Mouse (Mus musculus): ENCODE results near the gene Tcap. TPM values are rescaled to one million over a fixed set of nuclear protein-coding genes. Genes with fewer than 3 reads are reported as not detected.

Gene Tcap
- polyA plus RNA-seq, 1 experiment, result 6.5 TPM

DNA sequence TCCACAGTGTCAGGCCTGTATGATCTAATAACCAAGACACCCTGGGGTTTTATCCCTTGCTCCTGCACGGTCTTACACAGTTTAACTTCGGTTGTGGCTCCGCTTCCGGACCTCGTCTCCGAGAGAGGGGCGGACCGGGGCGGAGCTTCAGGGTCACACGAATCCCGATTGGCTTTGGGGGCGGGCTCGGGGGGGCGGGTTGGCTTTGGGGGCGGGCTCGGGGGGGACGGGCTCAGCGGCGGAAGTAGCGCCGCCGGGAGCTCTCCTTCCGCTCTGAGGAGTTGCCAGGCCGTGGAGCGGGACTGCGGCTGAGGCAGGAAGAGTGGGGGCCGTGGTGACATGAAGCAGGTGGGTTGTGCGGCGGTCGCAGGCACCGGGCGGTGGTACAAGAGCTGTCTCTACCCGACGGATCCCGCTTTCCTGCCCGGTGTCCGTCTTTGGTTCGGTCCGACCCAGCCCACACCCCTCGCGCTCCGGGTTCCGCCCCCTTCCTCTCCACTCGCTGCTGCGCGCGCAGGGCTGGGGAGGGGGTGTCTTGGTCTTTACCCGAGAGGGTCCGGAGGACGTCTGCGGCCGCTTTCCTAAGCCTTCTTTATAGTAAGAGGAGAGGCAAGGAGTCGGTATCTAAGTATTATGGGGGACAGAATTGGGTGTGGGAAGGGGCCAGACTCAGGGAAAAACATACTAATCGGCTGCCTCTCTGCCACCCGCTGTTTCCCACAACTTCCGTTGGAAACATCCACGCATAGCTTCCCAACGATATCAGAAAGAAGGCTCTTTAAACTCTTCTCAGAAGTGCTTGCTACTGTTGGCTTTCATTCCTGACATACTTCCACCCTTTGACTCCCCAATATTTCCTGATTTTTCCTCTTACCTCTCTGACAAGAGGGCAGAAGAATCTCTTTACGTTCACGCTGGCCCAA, 25.2 kb upstream of the Tcap start, which contains the start of gene Stard3:
Stard3 (plus strand) TSS at position 208 of the 923 bp plus-strand sequence.
- H3K4me3 ChIP-seq (replicated peaks; ENCODE audit: control insufficient read depth, low read depth, low read length), result peak within 1 kb of the TSS; percentile 92
- peak within 1 kb of the TSS; percentile 93 for H3K27ac ChIP-seq (ENCODE audit: control insufficient read depth, insufficient read depth, low read depth, low read length, poor library complexity)
- peaks cover 12% of the 10 kb centered on the region for H3K4me1 ChIP-seq (ENCODE audit: control insufficient read depth, insufficient read depth, low read length)
- WGBS, result under 1% methylated on average over 59 of the region's 60 CpGs
- peak; percentile 69; the same call in 1 of the 2 replicates for TF ChIP-seq POLR2A (IDR thresholded peaks at IDR 0.05; ENCODE audit: borderline replicate concordance, control insufficient read depth, low read depth, low read length)
- TF ChIP-seq CTCF (IDR thresholded peaks at IDR 0.05; ENCODE audit: control insufficient read depth, insufficient read depth, low read length), result no peak

DNA sequence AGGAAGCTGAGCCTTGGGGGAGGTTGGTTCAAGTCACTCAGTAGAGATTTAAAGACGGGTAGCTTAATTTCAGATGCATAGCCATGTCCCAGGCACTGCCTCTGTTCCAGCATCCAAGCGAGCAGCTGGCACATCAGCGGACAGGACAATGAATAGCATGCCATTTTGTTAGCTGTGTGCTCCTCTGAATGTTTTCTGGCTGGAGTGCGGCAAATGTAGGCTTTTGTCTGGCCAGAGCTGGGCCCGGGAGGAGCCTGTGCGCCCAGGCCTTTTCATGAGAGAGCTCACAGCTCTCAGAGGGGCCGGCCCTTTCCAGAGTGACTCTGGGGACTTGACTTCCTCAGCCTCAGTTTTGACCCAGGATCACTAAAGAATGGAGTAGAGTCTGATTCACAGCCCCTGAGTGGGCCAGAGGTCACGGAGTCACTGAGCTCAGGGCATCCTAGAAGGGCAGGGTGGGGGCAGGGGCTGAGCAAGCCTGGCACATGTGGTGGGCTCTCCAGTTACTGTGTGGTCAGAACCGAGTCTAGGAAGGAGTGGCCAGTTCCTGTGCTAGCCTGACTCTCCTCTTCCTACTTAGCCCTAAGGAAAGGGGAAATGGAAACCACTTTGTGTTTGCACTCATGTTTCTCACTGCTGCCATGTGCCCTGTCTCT, 22.6 kb upstream of the Tcap start:
- Histone ChIP-seq H3K27ac (ENCODE audit: control insufficient read depth, insufficient read depth, low read depth, low read length, poor library complexity) (peak overlapping the region; percentile 80), H3K4me1 (ENCODE audit: control insufficient read depth, insufficient read depth, low read length) (peaks cover 11% of the 10 kb centered on the region), H3K4me3 (replicated peaks; ENCODE audit: control insufficient read depth, low read depth, low read length) (no peak overlapping the region)
- TF ChIP-seq CTCF (IDR thresholded peaks at IDR 0.05; ENCODE audit: control insufficient read depth, insufficient read depth, low read length) (no peak), POLR2A (IDR thresholded peaks at IDR 0.05; ENCODE audit: borderline replicate concordance, control insufficient read depth, low read depth, low read length) (no peak)
- 48% methylated on average over 9 of the region's 9 CpGs for WGBS

DNA sequence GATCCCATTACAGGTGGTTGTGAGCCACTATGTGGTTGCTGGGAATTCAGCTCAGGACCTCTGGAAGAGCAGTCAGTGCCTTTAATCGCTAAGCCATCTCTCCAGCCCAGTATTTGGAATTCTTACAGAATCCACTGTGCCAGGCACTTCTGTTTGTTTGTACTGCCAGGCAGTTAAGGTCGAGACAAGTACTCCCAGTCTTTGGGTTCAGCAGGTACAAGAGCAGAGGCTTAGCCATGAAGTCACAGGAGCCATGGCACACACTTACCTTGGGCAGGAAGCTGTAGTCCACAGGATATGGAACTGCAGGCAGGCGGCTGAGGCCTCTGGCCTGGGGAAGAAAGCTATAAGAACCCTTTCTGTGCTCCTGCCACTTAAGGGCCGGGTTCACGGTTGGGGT, 19.8 kb upstream of the Tcap start:
- H3K4me3 ChIP-seq (replicated peaks; ENCODE audit: control insufficient read depth, low read depth, low read length), result no peak overlapping the region
- no peak overlapping the region for H3K27ac ChIP-seq (ENCODE audit: control insufficient read depth, insufficient read depth, low read depth, low read length, poor library complexity)
- TF ChIP-seq POLR2A (IDR thresholded peaks at IDR 0.05; ENCODE audit: borderline replicate concordance, control insufficient read depth, low read depth, low read length) (no peak), CTCF (IDR thresholded peaks at IDR 0.05; ENCODE audit: control insufficient read depth, insufficient read depth, low read length) (no peak)
- H3K4me1 ChIP-seq (ENCODE audit: control insufficient read depth, insufficient read depth, low read length), result peaks cover 13% of the 10 kb centered on the region
- 83% methylated on average over 5 of the region's 5 CpGs for WGBS

DNA sequence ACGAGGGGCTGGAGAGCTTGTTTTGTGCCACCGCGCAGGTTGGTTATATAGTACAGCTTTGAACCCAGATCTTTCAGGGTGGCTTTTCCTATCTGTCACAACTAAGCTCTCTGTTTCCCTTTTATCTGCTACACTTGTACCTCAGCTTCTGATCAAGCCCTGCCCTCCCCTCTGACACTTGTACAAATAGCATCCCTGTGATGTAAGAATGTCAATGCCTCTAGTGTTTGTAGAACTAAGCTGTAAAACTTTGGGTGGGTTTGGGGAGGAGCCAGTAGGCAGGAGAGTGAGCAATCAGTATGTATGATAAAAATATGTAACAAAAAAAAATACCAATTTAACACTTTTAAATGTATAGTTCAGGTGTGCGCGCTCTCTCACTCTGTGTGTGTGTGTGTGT, 19.2 kb upstream of the Tcap start:
- 97% methylated on average over 5 of the region's 5 CpGs for WGBS

DNA sequence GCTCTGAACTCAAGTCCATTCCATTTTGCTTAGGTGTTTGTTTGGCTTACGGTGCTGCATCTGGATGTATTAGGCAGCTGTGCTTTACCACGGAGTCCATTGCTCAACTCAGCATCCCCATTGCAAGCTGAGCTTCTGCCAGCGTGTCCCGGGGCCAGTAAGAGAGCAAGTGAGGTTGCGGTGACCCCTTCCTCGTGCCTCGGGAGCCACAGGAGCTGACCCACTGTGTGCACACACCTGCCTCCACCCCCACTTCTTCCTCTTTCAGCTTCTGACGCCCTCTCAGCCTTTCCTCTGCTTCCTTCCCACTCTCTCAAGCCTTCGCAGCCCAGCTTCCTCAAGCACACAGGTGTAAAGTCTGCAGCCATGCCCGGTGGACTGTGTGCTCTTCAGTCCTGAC, 17.3 kb upstream of the Tcap start:
- no peak overlapping the region for H3K4me3 ChIP-seq (replicated peaks; ENCODE audit: control insufficient read depth, low read depth, low read length)
- peaks cover 7% of the 10 kb centered on the region for H3K4me1 ChIP-seq (ENCODE audit: control insufficient read depth, insufficient read depth, low read length)
- no peak overlapping the region for H3K27ac ChIP-seq (ENCODE audit: control insufficient read depth, insufficient read depth, low read depth, low read length, poor library complexity)
- no peak for TF ChIP-seq POLR2A (IDR thresholded peaks at IDR 0.05; ENCODE audit: borderline replicate concordance, control insufficient read depth, low read depth, low read length)
- no peak for TF ChIP-seq CTCF (IDR thresholded peaks at IDR 0.05; ENCODE audit: control insufficient read depth, insufficient read depth, low read length)
- 18% methylated on average over 10 of the region's 10 CpGs for WGBS

More for the DNA sequence above, 19.2 kb upstream of the Tcap start:
- no peak for TF ChIP-seq POLR2A (IDR thresholded peaks at IDR 0.05; ENCODE audit: borderline replicate concordance, control insufficient read depth, low read depth, low read length)
- no peak for TF ChIP-seq CTCF (IDR thresholded peaks at IDR 0.05; ENCODE audit: control insufficient read depth, insufficient read depth, low read length)
- Histone ChIP-seq H3K27ac (ENCODE audit: control insufficient read depth, insufficient read depth, low read depth, low read length, poor library complexity) (no peak overlapping the region), H3K4me3 (replicated peaks; ENCODE audit: control insufficient read depth, low read depth, low read length) (no peak overlapping the region), H3K4me1 (ENCODE audit: control insufficient read depth, insufficient read depth, low read length) (peaks cover 11% of the 10 kb centered on the region)

DNA sequence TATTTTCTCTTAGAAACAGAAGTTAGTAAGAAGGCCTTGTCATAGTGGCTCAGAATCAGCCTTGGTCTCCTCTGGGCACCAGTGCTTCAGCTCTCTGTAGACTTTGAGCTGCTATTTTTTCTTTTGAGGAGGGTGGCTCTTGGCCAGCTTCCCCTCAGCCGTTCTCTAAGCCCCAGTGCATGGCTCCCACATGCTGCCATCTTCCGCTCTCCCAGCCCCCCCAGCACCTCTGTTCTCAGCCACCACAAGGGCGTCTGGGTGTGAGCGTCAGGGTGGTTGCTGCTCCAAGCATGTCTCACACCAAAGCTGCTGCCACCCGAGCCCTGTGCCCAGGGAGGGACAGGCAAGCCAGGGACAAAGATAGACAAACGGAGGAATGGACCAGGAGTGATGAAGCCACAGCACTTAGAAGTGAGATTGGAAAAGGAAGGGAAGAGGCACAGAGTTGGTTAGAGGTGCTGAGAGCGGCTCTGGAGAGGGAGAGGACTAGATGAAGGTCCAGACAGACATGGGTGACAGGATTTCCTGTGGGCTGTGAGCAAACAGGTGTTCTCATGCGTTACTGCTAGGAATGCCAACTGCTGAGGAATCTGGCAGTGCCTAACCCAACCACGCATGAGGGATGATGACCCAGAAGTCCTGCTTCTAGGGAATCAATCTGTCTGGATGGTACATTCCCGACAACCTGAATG, 16.3 kb upstream of the Tcap start:
- 39% methylated on average over 10 of the region's 10 CpGs for WGBS
- H3K27ac ChIP-seq (ENCODE audit: control insufficient read depth, insufficient read depth, low read depth, low read length, poor library complexity), result no peak overlapping the region
- peaks cover 4% of the 10 kb centered on the region; the same call in 1 of the 2 replicates for H3K4me1 ChIP-seq (ENCODE audit: control insufficient read depth, insufficient read depth, low read length)
- no peak overlapping the region for H3K4me3 ChIP-seq (replicated peaks; ENCODE audit: control insufficient read depth, low read depth, low read length)
- TF ChIP-seq CTCF (IDR thresholded peaks at IDR 0.05; ENCODE audit: control insufficient read depth, insufficient read depth, low read length), result no peak
- TF ChIP-seq POLR2A (IDR thresholded peaks at IDR 0.05; ENCODE audit: borderline replicate concordance, control insufficient read depth, low read depth, low read length), result no peak

DNA sequence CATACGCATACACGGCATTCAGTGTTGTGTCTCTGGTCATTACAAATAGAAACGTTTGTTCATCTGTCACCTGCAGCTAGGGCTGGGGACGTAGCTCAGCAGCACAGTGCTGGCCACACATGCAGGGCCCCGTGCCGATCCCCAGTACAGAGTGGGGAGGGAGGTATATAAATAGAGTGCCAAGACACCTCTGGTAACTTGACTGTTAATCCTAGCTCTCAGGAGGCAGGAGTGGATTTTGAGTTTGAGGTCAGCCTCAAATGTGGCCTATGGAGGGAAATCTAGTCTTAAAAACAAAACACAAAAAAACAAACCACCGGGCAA, 15.8 kb upstream of the Tcap start:
- TF ChIP-seq POLR2A (IDR thresholded peaks at IDR 0.05; ENCODE audit: borderline replicate concordance, control insufficient read depth, low read depth, low read length), result no peak
- no peak for TF ChIP-seq CTCF (IDR thresholded peaks at IDR 0.05; ENCODE audit: control insufficient read depth, insufficient read depth, low read length)
- no peak overlapping the region for H3K27ac ChIP-seq (ENCODE audit: control insufficient read depth, insufficient read depth, low read depth, low read length, poor library complexity)
- no peak overlapping the region for H3K4me3 ChIP-seq (replicated peaks; ENCODE audit: control insufficient read depth, low read depth, low read length)
- WGBS, result 60% methylated on average over 7 of the region's 7 CpGs
- peaks cover 4% of the 10 kb centered on the region; the same call in 1 of the 2 replicates for H3K4me1 ChIP-seq (ENCODE audit: control insufficient read depth, insufficient read depth, low read length)

DNA sequence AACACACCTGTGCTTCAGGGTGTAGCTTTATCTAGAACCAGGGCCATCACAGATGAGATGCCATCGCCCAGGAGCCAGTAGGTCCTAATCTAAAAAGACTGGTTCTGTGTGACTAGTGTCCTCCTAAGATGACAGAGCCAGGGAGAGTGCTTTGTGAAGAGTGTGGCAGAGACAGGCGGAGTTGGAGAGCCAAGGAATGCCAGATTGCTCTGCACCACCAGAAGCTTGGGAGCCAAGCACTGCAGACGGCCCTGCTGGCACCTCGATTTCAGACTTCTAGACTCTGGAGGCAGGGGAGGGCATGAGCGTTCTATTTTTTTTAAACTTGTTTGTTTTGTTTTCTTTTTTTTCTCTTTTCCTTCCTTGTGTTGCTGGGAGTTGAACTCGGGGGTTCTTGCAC, 14.3 kb upstream of the Tcap start:
- TF ChIP-seq CTCF (IDR thresholded peaks at IDR 0.05; ENCODE audit: control insufficient read depth, insufficient read depth, low read length) (no peak), POLR2A (IDR thresholded peaks at IDR 0.05; ENCODE audit: borderline replicate concordance, control insufficient read depth, low read depth, low read length) (no peak)
- H3K4me3 ChIP-seq (replicated peaks; ENCODE audit: control insufficient read depth, low read depth, low read length), result no peak overlapping the region
- no peak overlapping the region for H3K27ac ChIP-seq (ENCODE audit: control insufficient read depth, insufficient read depth, low read depth, low read length, poor library complexity)
- WGBS, result 71% methylated on average over 6 of the region's 6 CpGs
- peaks cover 4% of the 10 kb centered on the region; the same call in 1 of the 2 replicates for H3K4me1 ChIP-seq (ENCODE audit: control insufficient read depth, insufficient read depth, low read length)

Measured in bone marrow, adult 2 months (tissue).